Mouse (Mus musculus) left cerebral cortex, adult 8-10 months (tissue): ENCODE data around the gene Trpc1. TPM values are rescaled to one million over a fixed set of nuclear protein-coding genes. Genes with fewer than 3 reads are reported as not detected.

Source experiments
- DNase-seq, 2 experiments: peaks; one replicate each; pipeline ENCODE4 v3.0.0; 2022; ENCODE audit warnings: low spot score in 2 of 2
- total RNA-seq, 4 experiments: library from RNA; stranded (reverse); gene quantifications; 2 replicates each; pipeline ENCODE4 v1.2.4; 2022

Gene Trpc1
- total RNA-seq: 10 to 100 TPM; 40.8 to 46.5 (median 42.6) TPM

- DNase-seq: peak; percentile 65 to 69
Measured at GRCm38 (mm10) chr9:95750037-95750511, at the start of gene Trpc1. Gene Trpc1 (minus strand): TSS chr9:95750375.

GRCm38 (mm10) chr9:95796323-95796722, 46.1 kb upstream of the Trpc1 start:
- DNase-seq: no peak

- no peak for DNase-seq
Measured at GRCm38 (mm10) chr9:95795844-95796243, 45.7 kb upstream of the Trpc1 start.

- DNase-seq: no peak
Measured at GRCm38 (mm10) chr9:95795077-95795784, 45.1 kb upstream of the Trpc1 start.

- no peak for DNase-seq
Measured at GRCm38 (mm10) chr9:95793986-95794744, 44.0 kb upstream of the Trpc1 start.

- DNase-seq: peak in 1 of 2 experiments; percentile 7
Measured at GRCm38 (mm10) chr9:95784888-95785511, 34.8 kb upstream of the Trpc1 start.

- peak in 1 of 2 experiments; percentile 25 for DNase-seq
Measured at GRCm38 (mm10) chr9:95783646-95784293, 33.6 kb upstream of the Trpc1 start.

GRCm38 (mm10) chr9:95771671-95772070, 21.5 kb upstream of the Trpc1 start:
- no peak for DNase-seq

GRCm38 (mm10) chr9:95763218-95763617, 13.0 kb upstream of the Trpc1 start:
- no peak for DNase-seq

GRCm38 (mm10) chr9:95762228-95762627, 12.1 kb upstream of the Trpc1 start:
- DNase-seq: no peak

GRCm38 (mm10) chr9:95761381-95761780, 11.2 kb upstream of the Trpc1 start:
- DNase-seq: no peak

GRCm38 (mm10) chr9:95750746-95751145, 571 bp upstream of the Trpc1 start:
- DNase-seq: no peak

GRCm38 (mm10) chr9:95749461-95749928, 680 bp downstream of the Trpc1 start:
- peak; percentile 22 to 26 for DNase-seq

- no peak for DNase-seq
Measured at GRCm38 (mm10) chr9:95747298-95747697, 2.9 kb downstream of the Trpc1 start.

GRCm38 (mm10) chr9:95744845-95745613, 5.1 kb downstream of the Trpc1 start:
- DNase-seq: no peak

GRCm38 (mm10) chr9:95736238-95736637, 13.9 kb downstream of the Trpc1 start:
- DNase-seq: no peak

GRCm38 (mm10) chr9:95712574-95712973, 37.6 kb downstream of the Trpc1 start:
- DNase-seq: no peak

GRCm38 (mm10) chr9:95708943-95709342, 41.2 kb downstream of the Trpc1 start:
- DNase-seq: no peak

GRCm38 (mm10) chr9:95705371-95705770, 44.8 kb downstream of the Trpc1 start:
- DNase-seq: no peak

GRCm38 (mm10) chr9:95704078-95704477, 46.1 kb downstream of the Trpc1 start:
- no peak for DNase-seq

- no peak for DNase-seq
Measured at GRCm38 (mm10) chr9:95699273-95699672, 50.9 kb downstream of the Trpc1 start.
